Mouse (Mus musculus) midbrain, postnatal 0 days (tissue): ENCODE results near the gene Slfn14. TPM values are rescaled to one million over a fixed set of nuclear protein-coding genes. Genes with fewer than 3 reads are reported as not detected.
"Not testable (repeated sequence)": the region's sequence is repeated elsewhere in the genome, so short reads cannot be mapped to it uniquely, and the experiment has no call there.

Experiments used
- ATAC-seq: fragments of 200-750 bp; cut with Nextera tagmentation; 2 replicates; pipeline ENCODE4 v1.8.0; 2017; ENCODE audit warnings: moderate number of reproducible peaks, mild to moderate bottlenecking, moderate TSS enrichment, moderate library complexity; ENCODE audit not compliant: low FRiP score
- DNase-seq: peaks from one replicate; pipeline ENCODE4 v3.0.0-alpha.2; 2015; ENCODE audit warnings: low spot score
- H3K27ac ChIP-seq: fragments of 300-500 bp; sonication (generic); 2 replicates; pipeline ENCODE4 v1.5.1; 2014; ENCODE audit warnings: low read depth, mild to moderate bottlenecking, low read length, mixed read lengths
- H3K27me3 ChIP-seq: fragments of 300-500 bp; sonication (generic); 2 replicates; pipeline ENCODE4 v1.6.1; 2014; ENCODE audit warnings: low read length, control low read depth, mixed read lengths; ENCODE audit not compliant: insufficient read depth
- H3K36me3 ChIP-seq: fragments of 300-500 bp; sonication (generic); 2 replicates; pipeline ENCODE4 v1.6.1; 2014; ENCODE audit warnings: low read length, control low read depth, mixed read lengths; ENCODE audit not compliant: insufficient read depth
- H3K4me1 ChIP-seq: fragments of 300-500 bp; sonication (generic); 2 replicates; pipeline ENCODE4 v1.6.1; 2014; ENCODE audit warnings: mild to moderate bottlenecking, control low read depth, antibody characterized with exemption, low read length, mixed read lengths; ENCODE audit not compliant: insufficient read depth
- H3K4me2 ChIP-seq: fragments of 300-500 bp; sonication (generic); 2 replicates; pipeline ENCODE4 v1.6.1; 2014; ENCODE audit warnings: low read depth, mild to moderate bottlenecking, low read length, mixed read lengths; ENCODE audit not compliant: poor library complexity, severe bottlenecking
- H3K4me3 ChIP-seq: fragments of 300-500 bp; sonication (generic); 2 replicates; pipeline ENCODE4 v1.5.1; 2014; ENCODE audit warnings: low read depth, mild to moderate bottlenecking, low read length, moderate library complexity
- H3K9ac ChIP-seq: fragments of 300-500 bp; sonication (generic); replicated peaks from 2 replicates; pipeline ENCODE4 v1.6.1; 2014; ENCODE audit warnings: mild to moderate bottlenecking, low read length, moderate library complexity, mixed read lengths; ENCODE audit not compliant: poor library complexity, severe bottlenecking
- H3K9me3 ChIP-seq: fragments of 300-500 bp; sonication (generic); 2 replicates; pipeline ENCODE4 v1.6.1; 2016; ENCODE audit warnings: low read length, control low read depth
- CTCF ChIP-seq: IDR thresholded peaks from 2 replicates; pipeline ENCODE4 v1.5.1; 2016; ENCODE audit warnings: antibody characterized with exemption, mild to moderate bottlenecking
- WGBS: fragments of 180-500 bp; shearing (Covaris S2); extraction: QIAGEN DNeasy Blood & Tissue Kit; methylation state at CpG from one replicate; pipeline ENCODE4 v1.1.7; 2014; 5-methylcytosine and 5-hydroxymethylcytosine counted together
- polyA plus RNA-seq: library from polyadenylated mRNA; unstranded; fragments of >200 nt; fragmentation: Nextera tagmentation; extraction: Ambion mirVana; gene quantifications from 2 replicates; pipeline ENCODE4 v1.2.1, GENCODE M21; 2015
- total RNA-seq: library from RNA; depleted of rRNA; stranded (reverse); fragments of >200 nt; gene quantifications from 2 replicates; pipeline ENCODE4 v1.2.3, GENCODE M21; 2014; rRNA removed

The Slfn14 gene
- total RNA-seq (not detected in 2 replicates), polyA plus RNA-seq (not detected in 2 replicates)

- WGBS, result 68% methylated on average over 1 of the region's 1 CpGs
- H3K4me1 ChIP-seq, result no peaks in the 10 kb centered on the region
- no peak within 1 kb of the TSS for H3K4me2 ChIP-seq
- no peaks in the 10 kb centered on the region for H3K27me3 ChIP-seq
- no peak within 1 kb of the TSS for H3K27ac ChIP-seq
- TF ChIP-seq CTCF, result no peak
- no peak within 1 kb of the TSS for H3K9ac ChIP-seq
- H3K9me3 ChIP-seq, result no peaks in the 10 kb centered on the region
- H3K4me3 ChIP-seq, result no peak within 1 kb of the TSS
- DNase-seq (no peak), ATAC-seq (no peak)
- H3K36me3 ChIP-seq, result no peaks in the 10 kb centered on the region
These were observed at the start of gene Slfn14 for GRCm38 (mm10) chr11:83286566-83286965. Slfn14 (minus strand) TSS chr11:83286726.

- Histone ChIP-seq H3K36me3 (peaks cover 37% of the 10 kb centered on the region), H3K4me2 (no peak overlapping the region), H3K27me3 (no peaks in the 10 kb centered on the region), H3K27ac (no peak overlapping the region), H3K9ac (no peak overlapping the region), H3K4me1 (no peaks in the 10 kb centered on the region), H3K9me3 (no peaks in the 10 kb centered on the region), H3K4me3 (no peak overlapping the region)
- DNase-seq (no peak), ATAC-seq (no peak)
- 89% methylated on average over 7 of the region's 7 CpGs for WGBS
- no peak for TF ChIP-seq CTCF
These were observed 49.3 kb upstream of the Slfn14 start for GRCm38 (mm10) chr11:83335826-83336225.

GRCm38 (mm10) chr11:83327427-83327826 lies 40.9 kb upstream of the Slfn14 start:
- no peak overlapping the region for H3K4me2 ChIP-seq
- H3K27me3 ChIP-seq, result no peaks in the 10 kb centered on the region
- 55% methylated on average over 3 of the region's 3 CpGs for WGBS
- H3K36me3 ChIP-seq, result peaks cover 51% of the 10 kb centered on the region
- no peak for ATAC-seq
- no peaks in the 10 kb centered on the region for H3K4me1 ChIP-seq
- no peak overlapping the region for H3K27ac ChIP-seq
- no peak overlapping the region for H3K4me3 ChIP-seq
- H3K9ac ChIP-seq, result no peak overlapping the region
- DNase-seq, result peak; percentile 77
- peak; percentile 83 for TF ChIP-seq CTCF
- no peaks in the 10 kb centered on the region for H3K9me3 ChIP-seq

- not testable (repeated sequence) for H3K9ac ChIP-seq, H3K4me1 ChIP-seq, H3K4me3 ChIP-seq, H3K9me3 ChIP-seq, DNase-seq, ATAC-seq, H3K27me3 ChIP-seq, H3K27ac ChIP-seq, H3K4me2 ChIP-seq
- H3K36me3 ChIP-seq, result peaks cover 59% of the 10 kb centered on the region
- whole genome bisulfite sequencing, result 97% methylated on average over 3 of the region's 3 CpGs
- TF ChIP-seq CTCF, result peak; percentile 16
These were observed 40.2 kb upstream of the Slfn14 start for GRCm38 (mm10) chr11:83326692-83327091.

GRCm38 (mm10) chr11:83319048-83319447 lies 32.5 kb upstream of the Slfn14 start:
- H3K9ac ChIP-seq, result no peak overlapping the region
- no peaks in the 10 kb centered on the region for H3K27me3 ChIP-seq
- TF ChIP-seq CTCF, result no peak
- ATAC-seq (no peak), DNase-seq (no peak)
- peaks cover 47% of the 10 kb centered on the region for H3K36me3 ChIP-seq
- H3K4me3 ChIP-seq, result no peak overlapping the region
- H3K4me2 ChIP-seq, result no peak overlapping the region
- WGBS, result 92% methylated on average over 4 of the region's 4 CpGs
- no peak overlapping the region for H3K27ac ChIP-seq
- no peaks in the 10 kb centered on the region for H3K4me1 ChIP-seq
- H3K9me3 ChIP-seq, result no peaks in the 10 kb centered on the region

- WGBS, result 56% methylated on average over 5 of the region's 5 CpGs
These were observed 25.9 kb upstream of the Slfn14 start for GRCm38 (mm10) chr11:83312471-83312870.

More at GRCm38 (mm10) chr11:83312471-83312870, 25.9 kb upstream of the Slfn14 start:
- H3K36me3 ChIP-seq, result peaks cover 16% of the 10 kb centered on the region
- H3K9ac ChIP-seq, result no peak overlapping the region
- no peaks in the 10 kb centered on the region for H3K4me1 ChIP-seq
- H3K27me3 ChIP-seq, result no peaks in the 10 kb centered on the region
- H3K4me2 ChIP-seq, result no peak overlapping the region
- no peak overlapping the region for H3K4me3 ChIP-seq
- DNase-seq (no peak), ATAC-seq (no peak)
- H3K27ac ChIP-seq, result no peak overlapping the region
- TF ChIP-seq CTCF, result no peak
- H3K9me3 ChIP-seq, result no peaks in the 10 kb centered on the region
